Mouse (Mus musculus) spleen, adult 12 weeks (tissue): ENCODE measurements at regions not wholly inside any gene's neighbourhood (a gene's known extent, or its start where the extent isn't known, plus 50 kb on each side); places are given as distances from the start of the nearest gene placed in this dataset.

Experiments
- DNase-seq: peaks from one replicate; pipeline ENCODE4 v3.0.0; 2022; ENCODE audit warnings: low spot score

DNA sequence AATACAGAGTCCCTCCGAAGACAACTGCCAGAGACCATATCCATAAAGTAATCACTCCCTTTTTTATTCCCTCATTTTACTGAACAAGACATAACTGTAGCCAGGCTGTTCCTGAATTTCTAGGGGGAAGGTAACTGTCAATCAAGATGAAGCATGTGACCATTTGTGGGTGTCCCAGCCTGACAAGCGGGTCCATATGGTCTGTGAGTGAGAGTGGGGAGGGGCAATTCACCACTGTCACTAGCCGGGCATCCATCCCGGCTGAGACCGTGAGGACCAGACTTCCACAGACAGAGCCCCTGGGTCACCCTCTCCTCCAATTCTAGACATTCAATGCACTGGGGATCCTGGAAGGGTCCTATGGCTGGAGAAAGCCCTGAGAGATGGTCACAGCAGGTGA, 54.6 kb downstream of the Gm11733 start:
- no peak for DNase-seq

- DNase-seq = no peak
Measured at GRCm38 (mm10) chr11:117540609-117541008, 56.4 kb downstream of the Gm11733 start.

DNA sequence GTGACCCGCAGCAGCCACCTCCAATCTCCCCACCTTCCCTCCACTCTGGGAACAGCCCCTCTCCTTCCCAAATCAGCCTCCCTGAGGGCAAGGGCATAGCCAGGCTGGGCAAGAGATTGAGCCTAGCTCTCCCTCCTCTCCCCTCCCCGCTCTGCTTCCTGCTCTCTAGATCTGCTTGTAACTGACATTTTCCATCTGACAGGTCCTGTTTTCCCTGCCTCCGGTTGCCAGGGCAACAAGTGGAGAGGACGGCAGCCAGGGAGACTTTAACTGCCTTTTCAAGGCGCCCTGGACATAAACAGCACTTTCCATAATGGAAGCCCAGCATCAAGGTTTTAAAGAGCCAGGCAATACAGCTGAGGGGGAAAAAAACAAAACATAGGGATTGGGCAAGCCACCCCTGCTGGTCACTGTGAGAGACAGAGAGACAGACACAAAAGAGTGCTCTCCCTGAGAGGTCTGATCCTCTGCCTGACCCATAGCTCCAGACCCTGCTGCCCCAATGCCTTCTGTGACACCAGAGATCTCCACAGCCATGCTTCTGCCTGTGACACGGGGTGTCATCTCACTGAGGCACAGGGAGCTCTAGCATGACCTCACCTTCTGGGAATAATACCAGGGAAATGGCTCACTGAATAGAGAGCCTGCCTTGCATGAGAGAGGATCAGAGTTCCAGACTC, 57.2 kb downstream of the Gm11733 start:
- no peak for DNase-seq

DNA sequence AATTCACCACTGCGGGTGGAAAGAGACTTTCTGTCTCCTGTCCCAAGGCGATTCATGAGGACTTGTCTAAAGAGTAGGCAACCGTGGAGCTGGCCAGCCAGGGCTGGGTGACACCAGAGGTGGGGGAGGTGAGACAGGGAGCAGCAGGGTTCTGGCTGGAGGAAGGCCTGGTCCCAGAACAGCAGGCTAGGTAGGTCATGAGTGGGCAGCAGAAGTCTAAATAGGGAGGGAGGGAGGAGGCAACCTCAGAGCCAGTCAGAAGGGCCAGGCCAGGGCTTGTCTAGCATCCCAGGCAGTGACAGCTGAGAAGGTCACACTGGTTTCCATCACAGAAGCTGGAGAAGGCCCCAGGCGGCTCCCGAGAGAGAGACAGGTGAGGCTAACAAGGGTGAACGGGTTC, 59.0 kb downstream of the Gm11733 start:
- DNase-seq = no peak

DNA sequence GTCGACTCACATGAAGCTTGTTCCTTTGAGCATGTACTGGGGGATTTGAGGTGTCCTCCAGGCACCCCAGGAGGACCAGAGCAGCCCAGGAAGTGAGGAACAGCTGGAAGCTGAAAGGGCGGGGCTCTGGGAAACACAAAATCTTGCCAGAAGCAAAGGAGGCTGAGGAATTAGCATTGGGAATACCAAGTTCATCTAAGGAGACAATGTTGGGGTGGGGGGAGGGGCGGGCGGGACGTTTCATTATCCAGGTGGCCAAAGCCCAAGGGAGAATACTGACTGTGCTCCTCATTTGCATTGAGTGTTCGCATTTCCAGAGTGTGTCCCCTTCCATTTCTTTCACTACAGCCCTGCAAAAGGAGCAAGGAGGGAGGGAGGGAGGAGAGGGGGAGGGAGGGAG, 60.3 kb downstream of the Gm11733 start:
- no peak for DNase-seq

DNA sequence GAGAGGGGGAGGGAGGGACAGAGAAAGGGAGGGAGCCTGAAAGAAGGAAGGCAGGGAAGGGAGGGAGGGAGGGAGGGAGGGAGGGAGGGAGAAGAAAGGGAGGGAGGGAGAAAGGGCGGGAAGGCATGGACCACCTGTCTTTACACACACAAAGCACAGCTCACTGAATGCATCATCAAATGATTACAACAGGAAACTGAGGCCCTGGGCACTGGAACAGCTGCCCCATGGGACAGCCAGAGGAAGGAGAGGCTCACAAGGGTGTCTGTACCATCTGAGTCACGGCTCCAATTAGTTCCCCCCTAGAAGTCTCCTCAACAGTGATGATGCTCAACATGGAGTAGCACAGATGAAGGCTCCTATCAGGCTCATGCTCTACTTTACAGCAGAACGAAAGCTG, 60.8 kb downstream of the Gm11733 start:
- no peak for DNase-seq

- DNase-seq = no peak
Measured at GRCm38 (mm10) chr11:117551926-117552325, 67.8 kb downstream of the Gm11733 start.

GRCm38 (mm10) chr11:117552430-117552969, 68.3 kb downstream of the Gm11733 start:
- no peak for DNase-seq

DNA sequence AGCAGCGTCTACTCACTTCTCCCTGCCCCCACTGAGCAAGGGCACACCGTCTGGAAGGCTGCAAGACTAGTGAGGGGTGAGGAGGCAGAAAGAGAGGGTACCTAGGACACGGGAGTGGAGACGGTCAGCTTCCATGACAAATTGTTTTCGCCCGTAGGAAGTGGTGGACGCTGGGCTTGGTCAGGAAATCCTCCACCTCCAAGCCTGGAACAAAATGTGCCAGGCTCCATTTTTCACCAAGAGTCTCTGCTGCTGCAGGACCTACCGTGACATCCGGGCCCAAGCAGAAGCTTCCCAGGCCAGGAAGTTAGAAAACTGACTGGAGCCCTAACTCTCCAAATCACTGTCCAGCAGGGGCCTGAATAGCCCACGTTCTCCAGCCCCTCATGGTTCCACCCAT, 69.9 kb downstream of the Gm11733 start:
- DNase-seq = no peak

- DNase-seq = no peak
Measured at GRCm38 (mm10) chr11:117557474-117558381, 73.6 kb downstream of the Gm11733 start.

DNA sequence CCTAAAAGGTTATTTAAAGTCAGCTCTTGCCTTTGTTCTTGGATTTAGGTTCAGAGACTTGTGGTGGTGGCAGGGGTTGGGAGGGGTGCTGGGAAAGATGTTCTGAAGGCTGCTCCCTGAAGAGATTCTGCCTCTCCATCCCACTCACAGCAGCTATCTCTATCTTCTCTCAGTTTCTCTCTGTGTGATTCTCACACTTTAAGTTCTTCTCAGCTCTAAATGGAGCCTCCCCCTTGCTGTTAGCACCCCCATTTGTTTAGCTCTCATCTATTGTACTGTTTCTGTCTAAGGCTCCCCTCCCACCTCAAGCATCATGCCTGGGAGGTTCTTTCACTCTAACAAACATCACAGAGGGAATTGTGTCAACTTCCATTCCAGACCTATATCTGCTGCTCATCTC, 75.7 kb downstream of the Gm11733 start:
- no peak for DNase-seq

DNA sequence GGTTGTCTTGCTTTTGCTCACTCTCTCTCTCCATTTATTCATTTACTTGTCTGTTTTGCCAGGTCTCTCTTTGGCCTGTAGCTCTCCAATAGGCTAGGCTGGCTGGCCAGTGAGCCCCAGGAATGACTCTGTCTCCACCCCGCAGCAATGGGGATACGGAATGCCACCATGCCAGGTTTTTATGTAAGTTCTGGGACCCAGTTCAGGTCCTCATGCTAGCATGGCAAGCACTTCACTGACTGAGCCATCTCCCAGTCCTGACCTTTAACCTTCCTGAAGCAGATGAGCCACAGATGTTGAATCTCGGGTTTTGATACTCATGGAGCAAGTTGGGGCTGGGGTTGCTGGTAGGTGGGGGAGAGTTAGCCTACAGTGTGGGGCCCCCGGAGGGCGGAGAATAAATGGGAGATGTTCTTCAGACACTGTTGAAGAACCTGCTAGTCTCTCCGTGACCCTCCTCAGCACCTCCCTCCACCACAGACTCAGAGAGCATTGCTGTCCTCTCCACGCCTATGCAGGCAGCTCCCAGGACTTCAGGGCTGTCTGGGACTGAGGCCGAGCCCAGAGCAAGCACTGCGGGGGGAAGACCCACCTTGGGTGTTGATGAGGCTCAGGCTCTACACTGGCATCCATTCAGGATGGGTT, 83.9 kb downstream of the Gm11733 start:
- DNase-seq = no peak

DNA sequence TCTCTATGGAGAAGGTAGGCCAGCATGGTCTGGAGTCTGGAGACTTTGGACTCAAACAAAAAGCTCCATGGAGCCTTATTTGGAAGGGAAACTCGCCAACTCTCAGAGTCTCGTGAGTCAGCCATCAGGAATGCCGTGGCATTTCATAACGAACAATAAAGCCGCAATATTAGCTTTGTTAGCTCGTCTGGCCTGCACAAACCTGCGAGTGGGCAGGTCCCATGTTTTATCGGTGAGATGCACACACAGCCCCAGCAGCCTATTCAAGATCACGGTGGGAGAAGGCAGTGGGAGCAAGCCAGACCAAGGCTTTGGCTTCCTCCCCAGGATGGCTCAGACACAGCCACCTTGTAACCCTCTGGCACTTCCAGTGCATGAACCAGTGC, 84.4 kb downstream of the Gm11733 start:
- DNase-seq = no peak

DNA sequence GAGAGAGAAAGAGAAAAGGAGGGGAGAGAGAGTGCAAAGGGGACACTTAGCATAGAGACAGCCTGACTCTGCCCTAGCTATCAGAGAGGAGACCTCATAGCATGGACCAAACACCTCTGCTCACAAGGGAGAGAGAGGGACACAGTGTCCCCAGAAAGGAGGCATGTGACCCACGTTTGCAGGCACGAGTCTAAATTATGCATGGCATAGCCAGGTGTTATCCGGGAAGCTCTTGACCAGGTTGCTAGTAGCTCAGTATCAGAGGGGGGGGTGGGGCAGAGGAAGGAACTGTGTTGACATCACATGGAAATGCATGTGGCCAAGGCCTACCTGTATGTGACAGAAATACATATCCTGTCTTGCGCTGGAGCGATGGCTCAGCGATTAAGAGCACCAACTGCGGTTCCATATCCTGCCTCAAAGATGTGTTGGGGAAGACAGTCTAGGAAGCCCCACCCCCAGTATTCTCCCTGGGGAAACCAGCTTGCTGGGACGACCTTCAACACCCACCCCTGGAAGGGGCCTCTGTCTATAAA, 84.5 kb upstream of the Tnrc6c start:
- DNase-seq = no peak

- DNase-seq = no peak
Measured at GRCm38 (mm10) chr11:117571858-117572257, 82.2 kb upstream of the Tnrc6c start.

DNA sequence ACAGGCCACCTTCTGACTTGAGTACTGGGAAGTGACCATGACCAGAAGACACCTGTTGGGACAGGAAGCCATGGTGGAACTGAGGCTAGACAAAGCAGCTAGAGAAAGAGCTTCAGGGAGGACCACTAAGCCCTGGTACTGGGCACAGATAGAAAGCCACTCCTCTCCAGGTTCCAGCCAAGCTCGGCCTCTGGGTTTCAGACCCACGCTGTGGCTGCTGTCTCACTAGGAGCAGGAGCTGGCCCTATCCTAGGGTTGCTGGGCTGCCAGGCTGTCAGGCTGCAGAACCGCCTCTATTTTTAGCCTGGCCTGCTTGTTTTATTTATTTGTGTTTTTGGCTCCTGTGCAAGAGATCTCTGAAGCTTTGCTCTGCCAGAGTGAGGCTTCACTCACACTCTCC, 79.4 kb upstream of the Tnrc6c start:
- DNase-seq = no peak

- no peak for DNase-seq
Measured at GRCm38 (mm10) chr11:117579121-117579520, 75.0 kb upstream of the Tnrc6c start.

GRCm38 (mm10) chr11:117579720-117580119, 74.4 kb upstream of the Tnrc6c start:
- DNase-seq = no peak

GRCm38 (mm10) chr11:117583478-117583877, 70.6 kb upstream of the Tnrc6c start:
- no peak for DNase-seq

DNA sequence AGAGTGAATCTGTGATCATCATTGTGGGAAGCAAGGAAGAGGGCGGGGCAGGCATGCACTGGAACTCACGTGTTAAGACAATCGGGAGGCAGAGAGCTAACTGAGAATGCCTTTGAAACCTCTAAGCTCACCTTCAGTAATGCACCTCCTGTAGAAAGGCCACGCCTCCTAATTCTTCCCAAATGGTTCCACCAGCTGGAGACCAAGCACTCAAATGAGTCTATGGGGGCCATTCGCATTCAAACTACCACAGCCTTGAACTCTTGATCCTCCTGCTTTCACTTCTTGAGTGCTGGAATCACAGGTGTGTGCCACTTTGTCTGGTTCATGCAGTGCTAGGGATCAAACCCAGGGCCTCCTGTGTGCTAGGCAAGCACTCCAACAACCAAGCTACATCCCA, 68.5 kb upstream of the Tnrc6c start:
- DNase-seq = no peak

DNA sequence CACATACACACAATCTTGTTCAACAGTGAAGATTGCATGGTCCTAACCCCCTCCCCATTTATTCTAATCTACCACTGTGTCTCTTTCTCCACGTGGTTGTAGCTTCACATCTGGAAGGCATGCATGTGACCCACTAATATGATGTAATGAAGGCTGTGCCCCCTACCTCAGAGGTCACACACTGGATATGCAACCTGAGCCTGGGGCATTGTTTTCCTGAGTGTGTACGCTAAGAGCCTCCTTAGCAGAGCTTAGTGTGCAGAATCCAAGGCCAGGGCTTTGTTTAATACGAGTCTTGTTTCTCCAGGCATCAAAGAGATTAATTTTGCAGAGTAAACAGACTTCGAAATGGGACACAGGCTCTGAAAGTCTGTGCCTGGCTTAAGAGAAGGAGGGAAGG, 68.0 kb upstream of the Tnrc6c start:
- DNase-seq = no peak

DNA sequence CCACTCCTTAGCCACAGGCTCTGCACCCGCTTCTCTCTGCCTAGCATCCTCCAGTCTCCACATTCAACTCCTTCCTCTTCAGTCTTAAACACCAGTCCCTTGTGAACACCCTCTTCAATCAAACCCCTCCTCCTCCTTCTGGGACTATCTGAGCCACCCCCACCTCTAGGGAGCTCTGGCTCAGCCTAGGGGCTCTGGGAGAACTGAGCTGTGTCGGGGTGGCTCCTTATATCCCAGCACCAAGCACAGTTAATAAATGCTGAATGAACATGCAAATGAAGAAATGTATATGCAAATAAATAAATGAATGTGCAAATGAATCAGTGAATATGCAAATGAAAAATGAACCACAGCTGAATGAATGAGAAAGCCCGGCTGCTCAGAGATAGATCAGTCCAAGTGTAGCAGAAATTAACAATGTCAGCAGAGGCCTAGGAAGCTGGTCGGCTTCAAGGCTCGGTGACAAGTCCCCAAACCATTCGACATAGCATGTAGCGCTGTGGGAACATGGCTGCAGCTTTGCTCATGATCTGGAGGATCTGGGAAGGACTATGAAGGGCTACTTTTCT, 67.1 kb upstream of the Tnrc6c start:
- no peak for DNase-seq
